Mouse (Mus musculus): ENCODE measurements around the gene Btbd9.

Btbd9 gene

DNA sequence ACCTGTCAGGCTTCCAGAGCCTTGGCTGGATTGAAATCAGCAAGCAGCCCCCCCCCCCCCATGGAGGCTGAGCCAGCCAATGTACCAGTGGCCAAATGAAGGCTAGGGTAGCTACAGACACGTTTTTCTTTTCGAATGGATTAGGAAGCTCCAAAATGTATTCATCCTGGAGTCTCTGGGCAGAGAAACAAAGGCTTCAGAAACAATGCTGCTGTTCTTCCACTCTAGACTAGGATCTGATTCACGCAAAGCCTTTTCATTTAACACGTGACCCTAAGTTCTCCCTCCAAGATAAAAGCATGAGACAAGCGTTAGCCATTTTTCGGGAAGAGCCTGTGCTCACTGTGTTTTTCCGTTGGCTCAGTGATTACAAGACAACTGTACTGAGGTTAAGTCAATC, 86.7 kb downstream of the Btbd9 start:
- Histone ChIP-seq H3K36me3 (ENCODE audit: insufficient read depth, low read length) (peaks cover 15% of the 10 kb centered on the region), H3K27me3 (ENCODE audit: insufficient read depth, low read length) (no peaks in the 10 kb centered on the region), H3K4me1 (replicated peaks; ENCODE audit: low read depth, low read length) (peaks cover 6% of the 10 kb centered on the region; the same call in 1 of the 2 replicates), H3K4me3 (replicated peaks; ENCODE audit: low read length) (no peak overlapping the region), H3K9me3 (ENCODE audit: low read length) (peaks cover 10% of the 10 kb centered on the region)
- TF ChIP-seq NANOG (IDR thresholded peaks at IDR 0.05; ENCODE audit: borderline replicate concordance, low read length): no peak
- no peak for TF ChIP-seq CTCF (conservative IDR thresholded peaks at IDR 0.05; ENCODE audit: low read length)
- no peak for TF ChIP-seq POU5F1 (IDR thresholded peaks at IDR 0.05; ENCODE audit: borderline replicate concordance, low read length)

DNA sequence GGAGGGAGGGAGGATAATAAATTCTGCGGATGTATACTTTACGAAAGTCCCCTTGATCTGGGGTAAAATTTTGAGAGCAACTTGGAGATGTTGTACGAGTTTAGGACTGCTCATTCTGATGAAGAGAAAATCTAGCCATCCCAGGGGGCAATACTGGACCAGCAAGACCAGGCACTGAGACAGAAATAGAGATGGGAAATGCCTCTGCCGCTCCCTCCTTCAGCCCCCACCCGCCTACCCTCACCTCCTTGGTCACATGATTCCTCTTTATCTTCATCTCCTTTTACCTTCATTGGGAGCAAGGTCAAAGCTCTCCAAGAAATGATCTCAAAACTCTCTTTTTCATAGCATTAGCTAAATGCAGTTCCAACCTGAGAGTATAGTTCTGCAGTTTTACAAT, 88.6 kb downstream of the Btbd9 start:
- no peaks in the 10 kb centered on the region for H3K27me3 ChIP-seq (ENCODE audit: insufficient read depth, low read length)
- H3K9me3 ChIP-seq (ENCODE audit: low read length): peaks cover 10% of the 10 kb centered on the region

DNA sequence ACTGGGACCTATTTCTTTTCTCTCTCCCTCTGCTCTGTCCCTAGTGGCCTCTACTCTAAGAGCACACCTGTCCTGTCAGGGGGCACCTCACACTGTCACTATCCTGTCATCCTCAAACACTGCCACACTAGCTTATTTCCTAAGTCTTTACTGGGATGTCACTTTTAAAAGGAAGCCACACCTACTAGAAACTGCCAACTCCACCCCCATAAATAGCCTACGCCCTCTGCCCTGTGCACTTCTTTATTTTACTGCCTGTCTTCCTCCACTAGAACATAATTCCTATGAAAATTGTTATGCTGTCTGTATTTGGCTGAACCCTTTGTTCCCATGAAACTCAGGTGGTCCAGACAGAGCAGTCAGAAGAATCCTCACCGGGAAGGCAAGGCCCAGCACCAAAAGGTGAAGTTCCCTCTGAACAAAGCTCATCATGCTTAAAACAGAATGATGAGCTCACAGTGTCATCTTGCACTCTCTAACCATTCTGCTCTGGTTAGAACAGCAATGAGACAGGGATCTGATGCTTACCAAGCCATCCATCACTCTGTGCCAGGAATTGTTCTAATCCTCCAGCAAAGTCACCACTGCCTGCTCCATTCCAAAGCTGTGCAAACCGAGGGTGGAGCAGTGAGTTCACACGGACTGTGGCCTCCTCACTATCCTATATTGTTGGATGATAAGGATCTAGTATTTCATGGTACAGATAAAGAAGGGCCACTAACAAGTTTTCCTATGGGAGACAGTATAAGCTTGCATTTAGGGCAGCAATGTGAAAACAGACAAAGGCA, 91.0 kb downstream of the Btbd9 start:
- 0 out of 2 replicates have a peak, but pooled peaks cover 5% of the 10 kb centered on the region for H3K36me3 ChIP-seq (ENCODE audit: insufficient read depth, low read length)
- no peaks in the 10 kb centered on the region for H3K27me3 ChIP-seq (ENCODE audit: insufficient read depth, low read length)
- TF ChIP-seq NANOG (IDR thresholded peaks at IDR 0.05; ENCODE audit: borderline replicate concordance, low read length): no peak
- no peak for TF ChIP-seq POU5F1 (IDR thresholded peaks at IDR 0.05; ENCODE audit: borderline replicate concordance, low read length)
- no peak for TF ChIP-seq CTCF (conservative IDR thresholded peaks at IDR 0.05; ENCODE audit: low read length)
- peaks cover 13% of the 10 kb centered on the region for H3K4me1 ChIP-seq (replicated peaks; ENCODE audit: low read depth, low read length)
- H3K4me3 ChIP-seq (replicated peaks; ENCODE audit: low read length): no peak overlapping the region
- no peaks in the 10 kb centered on the region for H3K9me3 ChIP-seq (ENCODE audit: low read length)

More for the DNA sequence above, 88.6 kb downstream of the Btbd9 start:
- no peak for TF ChIP-seq NANOG (IDR thresholded peaks at IDR 0.05; ENCODE audit: borderline replicate concordance, low read length)
- no peak for TF ChIP-seq CTCF (conservative IDR thresholded peaks at IDR 0.05; ENCODE audit: low read length)
- no peak for TF ChIP-seq POU5F1 (IDR thresholded peaks at IDR 0.05; ENCODE audit: borderline replicate concordance, low read length)
- Histone ChIP-seq H3K36me3 (ENCODE audit: insufficient read depth, low read length) (peaks cover 19% of the 10 kb centered on the region), H3K4me3 (replicated peaks; ENCODE audit: low read length) (no peak overlapping the region), H3K4me1 (replicated peaks; ENCODE audit: low read depth, low read length) (peaks cover 14% of the 10 kb centered on the region)

DNA sequence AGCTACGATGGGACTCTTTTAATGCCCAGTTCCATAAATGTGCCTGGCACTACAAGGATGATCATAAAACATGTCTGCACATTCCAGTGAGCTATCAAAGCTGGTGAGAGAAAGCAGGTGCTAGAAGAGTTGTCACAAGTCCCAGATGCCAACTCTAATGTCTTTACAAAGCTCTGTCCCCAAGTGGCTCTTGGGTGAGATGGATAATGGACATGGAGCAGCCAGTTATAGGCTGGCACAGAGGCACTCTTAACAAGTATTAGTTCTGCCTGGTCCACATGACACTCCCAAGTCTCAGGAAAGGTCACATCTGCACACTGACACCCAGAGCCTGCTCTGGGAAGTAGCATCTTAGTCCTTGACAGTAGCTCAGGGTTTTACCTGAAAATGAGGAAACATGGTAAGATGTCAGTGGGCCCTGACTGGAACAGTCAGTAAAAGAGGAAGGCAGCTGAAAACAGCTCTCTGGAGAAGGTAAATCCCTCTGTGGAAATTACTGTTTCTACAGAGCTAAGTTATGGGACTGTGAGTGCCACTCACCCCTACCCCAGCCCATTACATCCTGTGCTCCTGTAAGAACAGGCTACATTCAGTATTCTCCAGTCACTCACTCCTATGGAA, 91.7 kb downstream of the Btbd9 start:
- H3K4me3 ChIP-seq (replicated peaks; ENCODE audit: low read length): no peak overlapping the region
- no peaks in the 10 kb centered on the region for H3K9me3 ChIP-seq (ENCODE audit: low read length)
- H3K36me3 ChIP-seq (ENCODE audit: insufficient read depth, low read length): 0 out of 2 replicates have a peak, but pooled peaks cover 5% of the 10 kb centered on the region
- H3K27me3 ChIP-seq (ENCODE audit: insufficient read depth, low read length): no peaks in the 10 kb centered on the region
- peaks cover 15% of the 10 kb centered on the region for H3K4me1 ChIP-seq (replicated peaks; ENCODE audit: low read depth, low read length)
- TF ChIP-seq POU5F1 (IDR thresholded peaks at IDR 0.05; ENCODE audit: borderline replicate concordance, low read length) (no peak), NANOG (IDR thresholded peaks at IDR 0.05; ENCODE audit: borderline replicate concordance, low read length) (no peak), CTCF (conservative IDR thresholded peaks at IDR 0.05; ENCODE audit: low read length) (no peak)

DNA sequence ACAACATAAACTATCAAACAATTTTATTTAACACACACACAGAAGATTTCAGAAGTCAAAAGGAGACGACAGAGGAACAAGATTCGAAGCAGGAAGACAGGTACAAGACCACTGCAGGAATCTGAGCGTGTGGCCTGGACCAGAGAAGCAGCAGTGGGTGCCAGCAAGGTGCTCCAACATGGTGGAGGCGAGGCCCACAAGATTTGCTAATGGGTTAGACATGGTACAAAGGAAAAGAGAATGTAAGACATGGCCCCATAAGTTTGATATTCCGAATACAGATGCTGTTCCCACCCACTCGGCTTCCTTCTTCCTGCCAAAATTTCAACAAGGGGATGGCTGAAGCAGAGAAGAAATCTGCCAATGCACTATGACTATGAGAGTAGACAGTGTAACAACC, 94.5 kb downstream of the Btbd9 start:
- TF ChIP-seq CTCF (conservative IDR thresholded peaks at IDR 0.05; ENCODE audit: low read length) (no peak), POU5F1 (IDR thresholded peaks at IDR 0.05; ENCODE audit: borderline replicate concordance, low read length) (no peak), NANOG (IDR thresholded peaks at IDR 0.05; ENCODE audit: borderline replicate concordance, low read length) (no peak)
- Histone ChIP-seq H3K4me3 (replicated peaks; ENCODE audit: low read length) (no peak overlapping the region), H3K4me1 (replicated peaks; ENCODE audit: low read depth, low read length) (peaks cover 19% of the 10 kb centered on the region), H3K27me3 (ENCODE audit: insufficient read depth, low read length) (no peaks in the 10 kb centered on the region), H3K36me3 (ENCODE audit: insufficient read depth, low read length) (0 out of 2 replicates have a peak, but pooled peaks cover 8% of the 10 kb centered on the region), H3K9me3 (ENCODE audit: low read length) (no peaks in the 10 kb centered on the region)

DNA sequence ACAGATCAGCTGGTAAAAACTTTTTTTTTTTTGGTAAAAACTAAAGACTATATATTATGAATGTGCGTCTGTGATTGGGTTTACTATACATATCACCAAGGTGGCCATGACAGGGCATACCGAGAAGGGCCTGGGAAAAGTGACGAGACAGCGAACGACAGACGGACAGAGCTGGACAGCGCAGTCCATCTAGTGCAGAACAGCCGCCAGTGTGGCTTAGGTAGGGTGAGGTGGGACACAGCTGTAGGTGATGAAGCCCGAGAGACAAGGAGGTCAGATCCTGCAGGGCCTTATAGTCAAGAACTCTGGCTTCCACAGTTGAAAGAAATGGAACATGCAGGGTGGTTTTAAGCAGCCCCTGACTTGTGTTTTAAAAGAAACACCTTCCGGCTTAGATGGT, 94.9 kb downstream of the Btbd9 start:
- Histone ChIP-seq H3K9me3 (ENCODE audit: low read length) (no peaks in the 10 kb centered on the region), H3K4me1 (replicated peaks; ENCODE audit: low read depth, low read length) (peaks cover 19% of the 10 kb centered on the region)

DNA sequence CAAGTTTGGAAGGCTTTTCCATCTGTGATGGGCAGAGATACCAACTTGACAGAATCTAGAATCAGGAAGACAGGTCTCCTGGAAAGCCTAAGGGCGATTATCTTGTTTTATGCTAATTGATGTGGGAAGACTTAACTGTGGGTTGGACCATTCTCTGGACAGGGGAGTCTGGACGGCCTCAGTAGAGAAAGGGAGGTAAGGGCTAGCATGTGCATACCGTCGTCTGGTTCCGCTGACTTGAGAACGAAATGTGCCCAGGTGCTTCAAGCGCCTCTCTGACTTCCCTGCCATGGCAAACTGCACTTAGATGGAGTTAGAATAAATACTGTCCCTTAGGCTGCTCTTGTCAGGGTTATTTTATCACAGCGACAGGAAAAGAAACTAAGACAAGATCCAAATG, 95.9 kb downstream of the Btbd9 start:
- H3K4me1 ChIP-seq (replicated peaks; ENCODE audit: low read depth, low read length): peaks cover 19% of the 10 kb centered on the region
- H3K36me3 ChIP-seq (ENCODE audit: insufficient read depth, low read length): peaks cover 11% of the 10 kb centered on the region; the same call in 1 of the 2 replicates
- H3K9me3 ChIP-seq (ENCODE audit: low read length): no peaks in the 10 kb centered on the region
- H3K27me3 ChIP-seq (ENCODE audit: insufficient read depth, low read length): no peaks in the 10 kb centered on the region
- TF ChIP-seq POU5F1 (IDR thresholded peaks at IDR 0.05; ENCODE audit: borderline replicate concordance, low read length): peak; percentile 1; the same call in 1 of the 2 replicates
- TF ChIP-seq CTCF (conservative IDR thresholded peaks at IDR 0.05; ENCODE audit: low read length): no peak
- TF ChIP-seq NANOG (IDR thresholded peaks at IDR 0.05; ENCODE audit: borderline replicate concordance, low read length): no peak
- no peak overlapping the region for H3K4me3 ChIP-seq (replicated peaks; ENCODE audit: low read length)

More for the DNA sequence above, 94.9 kb downstream of the Btbd9 start:
- no peaks in the 10 kb centered on the region for H3K27me3 ChIP-seq (ENCODE audit: insufficient read depth, low read length)
- H3K36me3 ChIP-seq (ENCODE audit: insufficient read depth, low read length): 0 out of 2 replicates have a peak, but pooled peaks cover 8% of the 10 kb centered on the region
- H3K4me3 ChIP-seq (replicated peaks; ENCODE audit: low read length): no peak overlapping the region
- TF ChIP-seq CTCF (conservative IDR thresholded peaks at IDR 0.05; ENCODE audit: low read length): no peak
- no peak for TF ChIP-seq NANOG (IDR thresholded peaks at IDR 0.05; ENCODE audit: borderline replicate concordance, low read length)
- no peak for TF ChIP-seq POU5F1 (IDR thresholded peaks at IDR 0.05; ENCODE audit: borderline replicate concordance, low read length)

DNA sequence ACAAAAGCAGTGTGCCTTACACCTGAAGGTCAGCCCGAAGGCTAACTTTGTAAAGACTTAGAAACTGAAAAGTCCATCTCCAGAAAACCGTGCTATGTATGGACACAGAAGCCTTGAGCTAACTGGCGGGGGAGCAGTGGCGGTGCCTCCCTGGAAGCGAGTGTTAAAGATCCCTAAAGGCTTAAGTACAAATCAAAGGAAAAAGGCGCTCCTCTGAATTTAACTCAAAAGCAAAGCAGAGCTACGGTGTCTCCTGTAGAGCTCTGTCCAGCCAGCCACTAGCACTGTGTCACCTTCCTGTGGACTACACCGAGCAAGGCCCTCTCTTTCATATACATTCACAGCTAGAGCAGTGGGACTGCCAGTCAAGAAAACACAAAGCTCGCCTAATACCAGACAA, 98.1 kb downstream of the Btbd9 start:
- no peaks in the 10 kb centered on the region for H3K27me3 ChIP-seq (ENCODE audit: insufficient read depth, low read length)
- no peaks in the 10 kb centered on the region for H3K9me3 ChIP-seq (ENCODE audit: low read length)
- no peak for TF ChIP-seq NANOG (IDR thresholded peaks at IDR 0.05; ENCODE audit: borderline replicate concordance, low read length)
- no peak for TF ChIP-seq CTCF (conservative IDR thresholded peaks at IDR 0.05; ENCODE audit: low read length)
- no peak for TF ChIP-seq POU5F1 (IDR thresholded peaks at IDR 0.05; ENCODE audit: borderline replicate concordance, low read length)
- H3K4me1 ChIP-seq (replicated peaks; ENCODE audit: low read depth, low read length): peaks cover 12% of the 10 kb centered on the region
- no peak overlapping the region for H3K4me3 ChIP-seq (replicated peaks; ENCODE audit: low read length)
- H3K36me3 ChIP-seq (ENCODE audit: insufficient read depth, low read length): peaks cover 7% of the 10 kb centered on the region; the same call in 1 of the 2 replicates
